Mouse (Mus musculus): Measurements from ENCODE around the gene Morn5.

Gene Morn5

GRCm38 (mm10) chr2:36071660-36072305 is 22.5 kb downstream of the Morn5 start:
- DNase-seq, result no peak

GRCm38 (mm10) chr2:36073781-36074180 is 24.5 kb downstream of the Morn5 start:
- DNase-seq, result no peak

- DNase-seq, result no peak
These were observed 26.0 kb downstream of the Morn5 start for GRCm38 (mm10) chr2:36075210-36075609.

GRCm38 (mm10) chr2:36077160-36077761 is 28.0 kb downstream of the Morn5 start:
- DNase-seq, result no peak

GRCm38 (mm10) chr2:36081446-36081845 is 32.2 kb downstream of the Morn5 start:
- no peak for DNase-seq

- no peak for DNase-seq
These were observed 33.7 kb downstream of the Morn5 start for GRCm38 (mm10) chr2:36082802-36083580.

- DNase-seq, result no peak
These were observed 35.8 kb downstream of the Morn5 start for GRCm38 (mm10) chr2:36085041-36085440.

GRCm38 (mm10) chr2:36089190-36089589 is 39.9 kb downstream of the Morn5 start:
- DNase-seq, result no peak

- DNase-seq, result no peak
These were observed 41.8 kb downstream of the Morn5 start for GRCm38 (mm10) chr2:36090853-36091741.

- DNase-seq, result no peak
These were observed 43.5 kb downstream of the Morn5 start for GRCm38 (mm10) chr2:36092748-36093147.

GRCm38 (mm10) chr2:36093301-36093700 is 44.0 kb downstream of the Morn5 start:
- DNase-seq, result no peak

- no peak for DNase-seq
These were observed 44.7 kb downstream of the Morn5 start for GRCm38 (mm10) chr2:36093914-36094475.

GRCm38 (mm10) chr2:36097129-36097815 is 48.0 kb downstream of the Morn5 start:
- DNase-seq, result no peak

GRCm38 (mm10) chr2:36098021-36098420 is 48.8 kb downstream of the Morn5 start:
- DNase-seq, result no peak

GRCm38 (mm10) chr2:36099739-36100138 is 50.5 kb downstream of the Morn5 start:
- no peak for DNase-seq

- DNase-seq, result no peak
These were observed 52.8 kb downstream of the Morn5 start for GRCm38 (mm10) chr2:36101866-36102558.

GRCm38 (mm10) chr2:36102559-36102946 is 53.3 kb downstream of the Morn5 start:
- DNase-seq, result no peak

GRCm38 (mm10) chr2:36103069-36103554 is 53.9 kb downstream of the Morn5 start:
- DNase-seq, result no peak

- DNase-seq, result peak; percentile 9
These were observed 54.5 kb downstream of the Morn5 start for GRCm38 (mm10) chr2:36103555-36104367.

- DNase-seq, result no peak
These were observed 55.2 kb downstream of the Morn5 start for GRCm38 (mm10) chr2:36104436-36104955.
